Mouse (Mus musculus) gastrocnemius, adult 8-10 months (tissue): ENCODE data around the gene Itga11. TPM values are rescaled to one million over a fixed set of nuclear protein-coding genes. Genes with fewer than 3 reads are reported as not detected.
"Not testable (repeated sequence)": the region's sequence is repeated elsewhere in the genome, so short reads cannot be mapped to it uniquely, and the experiment has no call there.

Experiments
- DNase-seq, 2 experiments: peaks; one replicate each; pipeline ENCODE4 v3.0.0; 2022; ENCODE audit warnings: low spot score in 2 of 2
- total RNA-seq, 4 experiments: library from RNA; stranded (reverse); gene quantifications; 2 replicates each; pipeline ENCODE4 v1.2.4; 2022

Itga11 gene
- 1 to 10 TPM; 1.5 to 2.7 (median 2.4) TPM for total RNA-seq

DNA sequence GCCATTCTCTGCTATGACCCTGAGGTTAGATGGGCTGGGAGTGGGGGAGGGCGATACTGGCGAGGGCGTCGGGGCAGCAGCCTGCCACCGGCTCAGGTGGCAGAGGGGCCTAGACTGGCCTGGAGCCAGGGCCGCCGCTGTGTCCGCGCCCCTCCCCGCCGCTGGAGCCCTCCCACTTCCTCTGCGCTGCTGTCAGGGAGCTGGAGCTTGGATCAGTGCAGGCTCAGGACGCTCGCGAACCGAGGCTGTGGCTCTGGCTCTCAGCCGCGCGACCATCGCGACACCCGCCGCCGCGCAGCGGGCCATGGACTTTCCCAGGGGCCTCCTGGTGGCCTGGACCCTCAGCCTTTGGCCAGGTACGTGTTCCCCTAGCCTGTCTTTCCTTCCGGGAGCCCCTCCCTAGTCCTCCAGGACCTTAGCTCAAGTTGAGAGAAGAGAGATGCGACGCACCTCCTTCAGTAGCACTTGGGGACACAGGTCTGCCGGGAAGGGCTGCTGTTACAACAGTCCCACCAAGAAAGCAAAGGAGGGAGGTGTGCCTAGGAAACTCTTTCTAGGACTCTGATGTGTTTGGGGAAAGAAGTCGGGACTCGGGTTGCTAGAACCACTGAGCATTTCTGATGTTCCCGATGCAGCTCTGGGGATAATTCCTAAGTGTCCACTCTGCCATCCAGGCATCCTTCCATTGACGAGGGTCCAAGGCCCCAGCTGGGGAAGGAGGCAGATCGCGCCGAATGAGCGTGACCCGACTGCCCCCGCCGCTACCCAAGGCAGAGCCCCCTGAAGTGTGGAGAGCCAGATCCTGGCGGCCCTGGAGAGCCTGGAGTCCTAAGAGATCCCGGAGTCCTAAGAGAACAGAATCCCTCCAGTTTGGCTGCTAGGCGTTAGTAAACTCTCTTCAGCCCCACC, at the start of gene Itga11:
Itga11 (plus strand) TSS at position 186 of the 909 bp plus-strand sequence.
- peak in 1 of 2 experiments; percentile 29 for DNase-seq

DNA sequence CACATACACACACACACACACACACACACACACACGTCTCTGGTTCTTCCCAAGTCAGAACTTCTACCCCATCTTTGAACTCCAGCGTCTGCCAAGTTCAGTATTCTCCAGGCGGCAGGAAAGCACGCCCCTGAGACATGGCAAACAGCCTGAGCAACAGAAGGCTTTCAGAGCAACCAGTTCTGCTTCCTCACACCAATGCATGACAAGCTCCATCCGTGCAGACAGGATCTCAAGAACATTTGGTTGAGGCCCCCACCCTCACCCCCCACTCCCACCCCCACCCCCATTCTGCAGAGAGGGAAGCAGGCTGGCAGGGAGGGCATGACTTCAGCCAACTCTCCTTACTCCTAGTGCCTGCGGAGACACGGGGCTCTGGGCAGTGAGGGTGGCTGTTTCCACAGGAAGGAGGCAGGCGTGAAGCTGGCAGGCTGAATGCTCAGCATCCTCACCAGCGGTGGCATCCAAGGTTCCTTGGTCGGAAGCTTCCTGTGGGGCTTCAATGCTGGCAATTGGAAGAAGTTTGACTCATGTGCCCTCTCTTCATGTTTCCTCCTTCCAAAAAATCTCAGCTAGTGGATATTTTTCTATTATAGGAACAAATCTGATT, 46.9 kb upstream of the Itga11 start:
- no peak for DNase-seq

DNA sequence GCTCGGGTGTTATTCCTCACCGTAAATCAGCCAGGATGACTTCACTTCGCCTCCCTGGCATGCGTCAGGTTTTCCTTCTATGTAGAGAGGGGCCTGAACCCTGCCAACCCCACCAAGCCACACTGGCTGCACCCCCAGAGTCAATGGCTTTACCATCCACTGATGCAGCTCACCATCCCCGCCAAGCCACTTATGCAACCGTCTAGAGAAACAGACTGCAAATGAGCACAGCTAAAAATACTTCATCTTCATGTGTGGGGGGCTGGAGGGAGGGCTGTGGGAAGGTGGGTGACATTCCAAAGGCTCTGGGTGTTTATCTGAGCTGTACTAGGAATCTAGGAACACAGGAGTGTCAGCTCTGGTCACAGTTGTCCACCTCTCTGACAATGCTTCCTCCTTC, 45.2 kb upstream of the Itga11 start:
- no peak for DNase-seq

DNA sequence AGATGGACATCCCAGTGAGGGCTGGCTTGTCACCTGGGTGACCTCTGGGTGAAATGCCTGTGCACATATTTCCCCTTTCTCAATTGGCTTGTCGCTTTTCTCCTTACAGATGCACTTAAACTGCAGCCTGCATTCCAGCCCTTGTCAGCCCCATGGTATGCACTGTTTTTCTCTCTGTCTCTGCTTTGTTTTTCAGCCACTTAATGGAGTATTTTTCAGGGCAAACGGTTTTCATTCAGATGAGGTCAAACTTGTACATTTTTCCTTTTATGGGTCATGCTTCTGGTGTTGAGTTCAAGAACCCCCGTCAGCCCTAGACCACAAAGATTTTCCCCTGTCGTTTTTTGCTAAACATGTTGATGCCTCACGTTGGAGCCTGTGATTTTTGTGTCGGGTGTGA, 39.6 kb upstream of the Itga11 start:
- no peak for DNase-seq

DNA sequence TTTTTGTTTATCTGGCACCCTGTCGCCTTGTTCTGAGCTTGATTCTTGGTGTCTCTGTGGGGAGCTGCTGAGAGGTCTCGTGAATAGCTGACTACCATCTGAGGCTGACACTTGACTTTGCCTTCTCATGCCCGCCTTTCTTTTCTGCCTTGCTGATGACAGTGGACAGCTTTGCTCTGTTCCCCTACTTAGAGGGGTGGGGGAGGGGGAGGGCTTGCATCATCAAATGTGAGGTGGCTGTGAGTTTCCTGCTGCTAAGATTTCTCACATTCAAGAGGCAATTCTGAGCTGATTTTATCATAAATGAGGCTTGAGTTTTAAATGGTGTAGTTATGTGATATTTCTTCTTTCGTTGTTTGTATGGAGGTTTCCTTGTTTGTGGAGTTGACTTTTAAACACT, 37.9 kb upstream of the Itga11 start:
- DNase-seq: no peak

DNA sequence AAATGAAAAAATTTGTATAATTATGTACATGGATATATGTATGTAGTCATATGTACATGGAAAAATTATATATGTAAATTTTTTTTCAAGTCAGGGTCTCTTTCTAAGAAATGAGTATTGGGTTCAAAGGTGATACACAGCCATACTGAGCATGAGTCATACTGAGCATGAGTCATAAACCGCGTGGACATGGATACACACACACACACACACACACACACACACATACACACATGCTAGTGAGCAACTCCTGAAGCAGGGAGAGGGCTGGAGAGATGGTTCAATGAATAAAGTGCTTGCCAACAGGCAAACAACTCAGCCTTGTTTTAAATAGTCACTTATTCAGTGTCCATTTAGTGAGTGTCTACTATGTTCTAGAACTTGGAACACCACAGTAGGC, 37.4 kb upstream of the Itga11 start:
- no peak for DNase-seq

DNA sequence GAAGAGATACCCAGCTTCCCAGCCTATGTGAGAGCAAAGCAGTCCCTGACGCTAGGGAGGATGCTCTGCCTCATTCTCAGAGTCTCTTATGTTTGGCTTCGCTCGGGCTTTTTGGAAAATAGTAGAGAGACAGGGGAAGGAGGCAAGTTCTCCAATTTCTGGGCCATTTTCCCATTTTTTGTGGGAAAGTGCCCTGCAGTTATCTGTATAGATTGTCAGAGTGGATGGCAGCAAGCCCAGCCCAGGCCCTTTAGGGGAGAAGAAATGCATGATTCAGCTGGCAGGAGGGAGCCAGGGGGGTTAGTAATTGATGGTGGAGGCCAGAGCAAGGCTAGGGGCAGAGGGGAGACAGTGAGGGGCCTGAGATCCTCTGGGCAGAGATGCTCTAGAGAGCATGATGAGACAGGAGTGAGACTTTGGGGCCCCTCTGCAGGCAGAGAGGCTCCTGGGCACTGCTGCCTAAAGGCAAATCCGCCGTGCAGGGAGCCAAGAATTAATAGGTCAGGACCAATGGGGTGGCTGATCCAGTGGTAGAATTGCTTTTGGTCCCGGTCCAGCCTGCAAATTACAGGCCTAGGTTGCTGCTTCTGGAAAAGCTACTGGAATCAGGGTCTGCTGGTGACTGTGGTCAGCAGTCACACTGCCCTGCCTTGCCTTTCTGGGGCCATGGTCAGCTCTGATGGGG, 31.8 kb upstream of the Itga11 start:
- no peak for DNase-seq

DNA sequence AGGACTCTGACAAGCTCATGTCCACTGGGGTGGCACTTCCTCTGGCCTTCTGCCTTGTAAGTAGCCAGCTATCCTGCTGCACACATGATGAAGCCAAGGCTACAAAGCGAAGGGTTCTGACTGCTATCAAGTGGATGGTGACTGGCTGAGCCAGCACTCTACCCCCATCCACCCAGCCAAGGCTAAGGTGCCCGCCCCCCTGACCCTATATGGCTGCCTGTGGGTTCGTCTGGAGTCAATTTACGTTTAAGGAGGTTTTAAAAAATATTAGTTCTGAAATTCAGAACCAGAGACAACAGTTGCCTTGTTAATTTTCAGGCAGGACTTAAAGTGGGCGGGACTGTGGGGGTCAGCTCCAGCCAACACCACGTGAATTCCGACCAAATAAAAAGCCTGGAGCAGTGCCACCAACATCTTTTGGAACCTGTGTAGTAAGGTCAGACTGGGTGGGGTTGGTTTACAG, 30.9 kb upstream of the Itga11 start:
- no peak for DNase-seq

DNA sequence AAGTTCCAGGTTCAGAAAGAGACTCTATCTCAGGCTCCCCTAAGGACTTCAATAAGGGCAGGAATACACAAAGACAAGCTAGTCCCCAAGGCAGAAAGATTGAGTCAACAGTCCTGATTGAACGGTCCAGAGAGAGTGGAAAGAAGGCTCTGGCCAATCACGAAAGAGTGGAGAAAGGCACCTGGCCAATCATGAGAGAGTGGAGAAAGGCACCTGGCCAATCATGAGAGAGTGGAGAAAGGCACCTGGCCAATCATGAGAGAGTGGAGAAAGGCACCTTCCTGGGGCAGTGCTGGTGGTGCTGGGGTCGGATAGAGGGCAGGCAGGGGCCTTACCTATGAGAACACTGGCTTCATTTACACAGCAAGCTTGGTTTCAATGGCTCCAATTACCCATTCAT, 28.2 kb upstream of the Itga11 start:
- DNase-seq: no peak

DNA sequence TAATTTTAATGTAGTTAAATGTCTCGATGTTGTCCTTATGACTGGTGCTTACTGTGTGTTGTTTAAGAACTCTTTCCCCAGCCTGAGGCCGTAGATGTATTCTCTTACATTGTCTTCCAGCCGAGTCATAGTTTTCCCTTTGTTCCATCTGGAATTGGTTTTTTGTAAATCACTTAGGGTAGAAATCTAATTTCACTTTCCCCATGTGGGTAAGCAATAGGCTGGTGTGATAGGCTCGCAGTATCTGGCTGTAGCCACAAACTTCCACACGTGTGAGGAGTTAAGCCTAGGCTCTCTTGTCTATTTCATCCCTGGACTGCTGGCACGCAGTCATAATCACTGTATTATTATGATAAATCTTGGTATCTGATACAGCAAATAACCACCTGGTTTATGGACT, 26.9 kb upstream of the Itga11 start:
- DNase-seq: no peak

DNA sequence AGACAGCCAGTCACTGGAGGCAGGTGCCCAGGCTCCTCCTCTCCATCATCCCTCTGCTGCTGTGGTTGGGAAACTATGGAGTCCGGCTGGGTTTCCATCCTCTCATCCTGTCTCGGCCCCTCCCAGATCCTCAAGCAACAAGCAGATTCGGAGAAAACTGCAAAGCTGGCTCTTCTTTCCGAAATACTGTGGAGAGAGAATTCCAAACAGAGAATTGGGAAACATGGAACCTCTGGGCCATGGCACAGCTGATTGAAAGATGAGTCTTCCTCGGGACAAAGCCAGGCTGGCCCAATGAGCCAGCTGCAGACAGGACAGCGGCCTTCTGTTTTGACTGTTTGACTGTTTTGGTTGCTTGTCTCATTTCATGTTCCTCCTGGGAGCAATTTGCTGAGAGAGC, 23.3 kb upstream of the Itga11 start:
- peak; percentile 39 to 69 for DNase-seq

DNA sequence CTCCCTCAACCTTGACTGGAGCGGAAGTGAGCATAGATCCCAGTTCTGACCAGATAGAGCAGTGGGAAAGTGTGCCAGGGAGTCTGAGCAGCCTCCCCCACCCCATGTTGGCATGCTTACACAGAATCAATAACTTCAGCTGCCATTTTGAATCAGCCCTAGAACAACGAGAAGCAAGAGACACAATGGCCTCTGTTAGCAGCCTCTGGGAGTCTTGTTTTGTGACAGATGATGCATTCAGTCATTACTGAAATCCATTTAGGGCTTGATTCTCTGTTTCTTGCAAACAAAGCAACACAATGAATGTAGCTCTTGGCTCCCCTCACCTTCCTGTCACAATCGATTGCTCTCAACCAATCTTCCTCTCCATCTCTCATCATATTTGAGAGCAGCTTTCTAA, 19.6 kb upstream of the Itga11 start:
- DNase-seq: no peak

DNA sequence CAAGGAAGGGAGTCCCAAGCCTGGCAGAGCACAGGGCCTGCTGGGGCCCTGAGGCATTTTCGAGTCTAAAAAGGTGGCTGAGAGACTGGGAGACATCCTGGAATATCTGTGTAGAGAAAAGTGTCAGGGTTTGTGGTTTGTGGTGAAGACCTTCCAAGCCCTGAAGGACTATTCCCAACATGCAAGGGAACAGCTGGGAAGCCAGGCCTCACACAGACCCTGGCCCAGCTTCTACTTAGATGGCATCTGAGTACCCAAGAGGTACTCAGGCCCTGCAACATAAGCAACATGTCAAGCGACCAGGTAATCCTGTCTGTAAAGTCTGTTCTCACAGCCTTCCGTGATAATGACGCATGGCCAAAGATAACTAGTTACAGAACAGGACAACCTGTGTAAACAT, 18.6 kb upstream of the Itga11 start:
- no peak for DNase-seq

DNA sequence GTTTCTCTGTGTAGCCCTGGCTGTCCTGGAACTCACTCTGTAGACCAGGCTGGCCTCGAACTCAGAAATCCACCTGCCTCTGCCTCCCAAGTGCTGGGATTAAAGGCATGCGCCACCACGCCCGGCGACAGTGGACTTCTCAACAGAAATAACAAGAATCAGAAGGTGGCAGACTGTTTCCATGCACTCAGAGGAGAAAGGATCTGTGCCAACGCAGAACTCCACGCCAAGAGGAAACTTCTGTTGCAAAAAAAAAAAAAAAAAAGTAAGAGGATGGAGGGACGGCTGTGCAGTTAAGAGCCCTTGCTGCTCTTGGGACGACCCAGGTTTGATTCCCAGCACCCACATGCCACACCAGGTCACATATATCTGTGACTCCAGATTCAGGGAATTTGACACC, 16.7 kb upstream of the Itga11 start:
- DNase-seq: not testable (repeated sequence)

DNA sequence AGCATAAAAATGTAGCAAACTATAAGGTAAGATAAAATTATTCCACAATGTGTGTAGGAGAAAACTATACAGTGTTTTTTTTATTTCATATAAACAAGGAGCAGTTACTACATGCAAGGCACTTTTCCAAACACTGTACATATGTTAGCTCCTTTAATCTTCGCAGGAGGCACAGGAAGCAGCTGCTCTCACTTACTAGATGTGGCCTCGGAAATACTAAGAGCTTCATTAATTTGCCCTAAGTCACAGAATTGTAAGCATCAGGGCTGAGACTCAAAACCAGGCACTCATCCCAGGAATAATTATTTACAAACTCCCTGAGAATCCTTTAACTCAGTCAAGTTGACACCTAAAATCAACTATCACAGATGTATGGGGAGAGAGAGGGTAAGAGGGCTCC, 14.2 kb upstream of the Itga11 start:
- DNase-seq: no peak

DNA sequence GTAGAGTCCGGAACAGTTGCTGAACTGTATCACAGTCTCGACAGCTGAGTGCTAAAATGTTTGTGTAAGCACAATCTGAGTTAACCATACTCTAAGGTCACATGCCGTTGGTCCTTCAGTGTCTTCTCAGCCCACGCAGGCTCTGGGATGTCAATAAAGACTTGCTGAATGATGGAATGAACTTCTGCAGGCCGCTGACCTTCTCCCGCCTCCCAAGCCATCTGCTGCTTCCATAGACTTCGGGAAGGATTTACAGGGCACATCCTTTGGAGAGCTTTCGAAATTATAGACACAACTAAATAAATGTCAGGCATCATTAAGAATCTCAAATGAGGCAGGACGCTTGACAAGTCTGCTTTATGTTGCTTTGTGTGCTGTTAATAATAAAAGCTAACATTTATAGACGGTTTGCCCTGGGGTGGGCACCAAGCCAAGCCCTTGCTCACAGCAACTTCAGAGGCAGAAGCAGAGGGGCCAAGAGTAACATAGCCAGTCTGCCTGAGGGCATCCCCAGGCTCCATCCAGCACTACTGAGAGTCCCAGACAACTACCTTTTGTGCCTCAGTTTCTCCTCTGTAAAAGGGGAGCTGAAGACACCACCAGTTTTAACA, 13.4 kb upstream of the Itga11 start:
- DNase-seq: no peak

DNA sequence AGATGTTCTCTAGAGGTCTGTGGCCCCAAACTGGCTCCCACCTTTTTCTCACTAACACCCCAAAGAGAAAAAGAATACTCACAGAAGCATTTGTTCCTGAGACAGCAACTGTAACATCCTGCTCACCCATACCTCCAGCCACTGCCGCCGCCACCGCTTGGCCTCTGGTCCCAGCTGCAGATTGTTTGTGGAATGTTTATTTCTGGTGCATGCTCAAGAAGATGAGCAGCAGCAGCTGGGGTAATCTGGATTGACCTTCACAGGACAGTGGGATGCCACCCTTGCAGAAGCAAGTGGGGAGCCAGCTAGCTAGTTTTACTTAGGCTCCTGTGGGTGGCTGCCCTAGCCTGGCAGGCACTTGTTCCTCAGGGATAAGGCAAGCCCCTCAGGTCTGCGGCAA, 11.7 kb upstream of the Itga11 start:
- DNase-seq: no peak

DNA sequence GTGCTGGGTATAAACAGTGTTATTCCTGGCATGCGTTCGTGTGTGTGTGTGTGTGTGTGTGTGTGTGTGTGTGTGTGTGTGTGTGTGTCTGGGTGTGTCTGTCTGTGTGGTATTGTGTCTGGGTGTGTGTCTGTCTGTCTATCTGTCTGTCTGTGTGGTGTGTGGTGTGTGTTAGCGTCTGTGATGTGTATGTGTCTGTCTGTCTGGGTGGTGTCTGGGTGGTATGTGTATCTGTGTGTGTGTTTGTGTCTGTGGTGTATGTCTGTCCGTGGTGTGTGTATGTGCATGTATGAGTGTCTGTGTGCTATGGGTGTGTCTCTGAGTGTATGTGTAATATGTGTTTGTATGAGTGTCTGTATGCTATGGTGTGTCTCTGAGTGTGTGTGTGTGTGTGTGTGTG, 9.1 kb upstream of the Itga11 start:
- no peak for DNase-seq

DNA sequence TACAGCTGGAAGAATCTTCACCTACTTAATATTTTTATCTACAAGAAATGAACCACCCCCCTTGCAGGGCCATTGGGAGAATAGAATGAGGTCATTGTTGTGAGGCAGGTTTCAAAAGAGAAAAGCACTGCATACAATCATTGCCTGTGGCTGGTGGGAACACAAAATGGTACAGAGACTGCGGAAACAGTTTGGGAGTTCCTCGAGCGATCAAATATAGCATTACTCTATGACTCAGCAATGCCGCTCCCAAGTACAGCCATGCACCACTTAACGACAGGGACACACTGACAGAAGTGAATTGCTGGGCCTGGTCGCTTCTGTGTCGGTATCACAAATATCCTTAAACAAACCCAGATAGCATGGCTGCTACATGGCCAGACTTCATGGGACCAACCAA, 4.4 kb upstream of the Itga11 start:
- no peak for DNase-seq

DNA sequence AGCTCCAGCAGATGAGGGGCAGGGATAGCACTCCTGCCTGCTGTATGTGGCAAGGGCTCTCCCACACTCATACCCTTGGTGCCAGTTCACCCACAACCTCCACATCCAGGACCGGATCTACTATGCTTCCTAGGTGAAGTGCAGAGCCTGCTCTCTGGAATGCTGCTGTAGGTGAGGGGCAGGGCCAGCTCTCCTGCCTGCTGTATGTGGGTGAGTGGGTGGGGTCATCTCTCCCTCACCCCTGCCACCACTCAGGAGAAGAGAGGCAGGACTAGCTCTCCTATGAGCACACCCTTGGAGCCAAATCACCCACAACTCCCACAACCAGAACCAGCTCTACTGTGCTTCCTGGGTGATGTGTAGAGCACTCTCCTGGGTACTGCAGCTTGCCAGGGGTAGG, 2.5 kb upstream of the Itga11 start:
- DNase-seq: no peak

DNA sequence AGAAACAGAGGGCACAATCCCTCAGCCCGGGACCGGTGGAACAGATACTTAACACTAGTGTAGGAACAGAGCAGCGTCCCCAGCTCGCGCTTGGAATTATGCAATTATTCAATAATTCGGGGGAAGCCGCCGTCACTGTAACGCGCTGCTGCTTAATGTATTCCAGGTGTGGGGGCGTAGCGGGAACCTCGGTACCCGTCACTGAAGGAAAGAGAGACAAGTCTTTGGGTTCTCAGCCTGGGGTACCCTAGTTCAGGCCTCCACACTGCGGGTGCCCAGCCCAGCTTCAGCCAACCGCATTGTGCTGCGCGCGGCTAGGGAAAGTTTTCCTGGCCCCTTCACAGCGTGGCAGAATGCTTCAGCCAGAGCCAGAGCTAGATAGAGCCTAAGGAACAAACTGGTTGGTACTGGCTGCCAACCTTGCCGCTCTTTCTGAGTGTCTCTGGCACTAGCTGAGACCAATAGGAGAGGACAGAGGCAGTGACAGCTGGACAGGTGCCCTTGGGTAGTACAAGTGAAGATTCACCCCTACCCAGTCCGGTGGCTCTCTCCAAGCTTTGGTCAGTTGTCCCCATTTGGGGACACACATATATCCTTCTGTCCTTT, 1.0 kb downstream of the Itga11 start:
- no peak for DNase-seq

DNA sequence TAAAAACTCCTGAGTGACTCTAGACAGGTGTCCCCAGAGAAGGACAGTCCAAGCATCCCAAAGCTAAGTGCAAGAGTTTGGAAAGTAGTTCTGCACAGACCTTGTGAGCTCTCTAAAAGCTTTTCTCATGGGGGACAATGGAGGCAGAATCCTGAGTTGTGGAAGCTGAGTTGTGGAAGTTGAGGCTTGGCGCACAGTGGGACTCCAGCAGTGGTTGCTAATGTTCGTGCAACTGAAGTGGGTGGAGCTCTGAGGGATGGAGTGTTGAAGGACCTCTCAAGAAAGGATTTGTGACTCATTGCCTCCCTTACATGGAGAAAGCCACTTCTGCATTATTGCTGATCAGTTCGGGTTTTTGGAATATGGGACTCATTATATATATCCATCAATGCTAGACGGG, 1.8 kb downstream of the Itga11 start:
- no peak for DNase-seq
